Mouse (Mus musculus) G1E (cell line): ENCODE results near the gene Calm3.

Source experiments
- CTCF ChIP-seq: IDR thresholded peaks from 2 replicates; pipeline ENCODE4 v1.5.1; 2012; ENCODE audit warnings: low read depth, low read length, inconsistent platforms, mixed read lengths
- GATA2 ChIP-seq: IDR thresholded peaks from 2 replicates; pipeline ENCODE4 v1.6.1; 2012; ENCODE audit warnings: low read depth, low read length, inconsistent platforms, borderline replicate concordance

GRCm38 (mm10) chr7:16907842-16908241, 16.1 kb downstream of the Calm3 start:
- TF ChIP-seq CTCF (no peak), GATA2 (no peak)
